Mouse (Mus musculus): ENCODE measurements around the gene Pigl. TPM values are rescaled to one million over a fixed set of nuclear protein-coding genes. Genes with fewer than 3 reads are reported as not detected.
A peak's percentile ranks its signal among the peaks of the same experiment; 100 is the strongest.
"Not testable (repeated sequence)": the region's sequence is repeated elsewhere in the genome, so short reads cannot be mapped to it uniquely, and the experiment has no call there.

Gene Pigl
- 1 to 10 TPM; 3.1 to 3.8 (median 3.3) TPM for total RNA-seq (2022)

DNA sequence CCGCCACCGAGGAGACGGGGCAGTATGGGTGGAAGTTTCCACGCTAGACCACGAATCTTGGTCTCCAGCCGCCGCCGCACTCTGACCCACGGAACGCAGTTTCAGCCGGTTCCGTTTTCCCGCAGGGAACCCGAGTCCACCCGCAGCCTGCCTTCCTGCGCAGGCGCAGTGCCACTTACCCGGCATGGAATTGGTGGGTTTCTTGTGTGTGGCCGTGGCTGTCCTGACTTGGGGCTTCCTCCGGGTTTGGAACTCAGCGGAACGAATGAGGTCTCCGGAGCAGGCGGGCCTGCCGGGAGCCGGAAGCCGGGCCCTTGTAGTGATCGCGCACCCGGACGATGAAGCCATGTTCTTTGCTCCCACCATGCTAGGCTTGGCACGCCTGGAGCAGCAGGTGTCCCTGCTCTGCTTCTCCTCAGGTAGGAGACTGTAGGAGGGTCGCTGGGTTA is at the start of gene Pigl, which contains the start of gene Ncor1:
Gene Pigl (plus strand): TSS at position 185 of the 449 bp plus-strand sequence.
Gene Ncor1 (minus strand): TSS at position 266 of the 449 bp plus-strand sequence.
- peak; percentile 83 for DNase-seq (ENCODE audit: low spot score)

DNA sequence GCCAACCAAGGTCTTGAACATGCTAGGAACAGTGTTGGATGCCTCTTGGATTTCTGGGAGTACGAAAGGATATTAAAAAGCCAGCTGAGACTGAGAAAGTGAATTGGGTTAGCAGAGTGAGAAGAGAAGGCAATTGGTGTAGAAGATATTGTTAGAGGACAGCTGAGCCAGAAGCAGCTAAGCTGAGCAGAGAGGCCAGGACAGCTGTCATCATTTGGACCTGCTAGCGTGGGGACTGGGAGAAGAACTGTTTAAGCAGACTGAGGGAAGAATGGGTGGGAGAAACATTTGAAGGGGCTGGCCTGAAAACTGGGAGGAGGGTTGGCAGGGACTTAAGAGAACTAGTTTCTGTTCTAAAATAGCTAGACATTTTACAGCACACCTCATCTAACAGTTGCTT is 49.4 kb upstream of the Pigl start:
- no peak for DNase-seq (ENCODE audit: low spot score)

DNA sequence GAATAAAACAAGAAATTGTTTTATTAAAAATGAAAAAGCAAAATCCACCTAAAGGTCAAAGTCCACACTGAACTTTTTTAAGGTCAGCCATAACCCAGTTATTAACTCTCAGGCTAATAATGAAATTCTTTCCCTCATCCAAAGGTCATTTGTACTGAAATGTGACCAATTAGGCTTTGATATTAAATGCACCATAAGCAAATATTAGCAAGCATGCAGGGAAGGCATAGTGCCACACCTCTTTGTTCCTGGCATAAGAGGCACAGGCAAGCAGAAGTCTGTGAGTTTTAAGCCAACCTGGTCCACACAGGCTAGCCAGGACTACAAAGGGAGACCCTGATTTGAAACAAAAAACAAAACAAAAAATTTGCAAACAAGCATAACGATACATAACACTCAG is 48.6 kb upstream of the Pigl start:
- no peak for DNase-seq (ENCODE audit: low spot score)

DNA sequence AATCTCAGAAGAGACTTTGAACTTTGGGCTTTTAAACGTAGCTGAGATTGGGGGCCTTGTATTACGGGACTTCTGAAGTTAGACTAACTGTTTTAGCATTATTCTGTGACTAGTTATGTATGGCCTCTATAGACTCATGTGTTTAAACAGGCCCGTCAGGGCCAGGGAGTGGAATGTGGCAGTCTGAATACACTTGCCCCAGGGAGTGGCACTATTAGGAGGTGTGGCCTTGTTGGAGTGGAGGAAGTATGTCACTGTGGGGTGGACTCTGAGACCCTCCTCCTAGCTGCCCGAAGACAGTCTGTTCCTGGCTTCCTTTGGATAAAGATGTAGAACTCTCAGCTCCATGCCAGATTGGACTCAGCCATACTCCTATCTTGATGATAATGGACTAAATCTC is 43.2 kb upstream of the Pigl start:
- no peak for DNase-seq (ENCODE audit: low spot score)

DNA sequence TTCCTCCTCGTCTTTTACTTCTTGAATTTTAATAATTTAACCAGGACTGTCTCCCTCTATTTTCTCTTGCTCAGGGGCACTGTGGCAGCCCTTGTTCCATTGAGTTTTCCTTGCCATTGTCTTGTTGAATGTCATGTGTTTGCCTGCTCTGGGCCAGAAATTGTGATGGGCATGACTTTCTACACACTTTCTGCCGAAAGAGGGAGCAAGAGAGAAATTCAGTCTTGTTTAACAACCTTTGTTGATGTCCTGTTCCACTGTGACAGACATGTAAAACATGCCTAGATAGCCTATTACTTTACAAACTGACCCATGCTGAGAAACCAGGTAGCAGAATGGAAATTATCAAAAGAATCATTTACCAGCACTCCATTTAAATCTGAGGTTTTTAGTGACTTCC is 33.7 kb upstream of the Pigl start:
- DNase-seq (ENCODE audit: low spot score): peak; percentile 7

DNA sequence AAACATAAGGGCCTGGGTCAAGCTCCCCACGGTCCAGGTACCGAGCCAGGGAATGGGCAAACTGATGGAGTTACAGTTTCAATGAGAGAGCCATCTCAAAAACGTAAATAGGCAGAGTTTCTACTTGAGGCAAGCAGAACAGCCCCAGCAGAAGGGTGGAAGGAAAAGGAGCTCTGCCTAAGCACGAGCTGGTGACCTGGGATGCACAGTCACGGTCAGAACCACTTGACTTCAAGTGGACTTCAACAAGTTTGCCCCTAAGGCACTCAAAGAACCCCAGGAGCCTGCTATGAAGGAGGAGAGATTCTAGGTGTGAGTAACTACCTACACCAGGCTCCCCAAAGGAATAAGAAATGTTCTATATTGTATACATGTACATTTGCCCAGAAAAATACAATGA is 32.0 kb upstream of the Pigl start:
- no peak for DNase-seq (ENCODE audit: low spot score)

DNA sequence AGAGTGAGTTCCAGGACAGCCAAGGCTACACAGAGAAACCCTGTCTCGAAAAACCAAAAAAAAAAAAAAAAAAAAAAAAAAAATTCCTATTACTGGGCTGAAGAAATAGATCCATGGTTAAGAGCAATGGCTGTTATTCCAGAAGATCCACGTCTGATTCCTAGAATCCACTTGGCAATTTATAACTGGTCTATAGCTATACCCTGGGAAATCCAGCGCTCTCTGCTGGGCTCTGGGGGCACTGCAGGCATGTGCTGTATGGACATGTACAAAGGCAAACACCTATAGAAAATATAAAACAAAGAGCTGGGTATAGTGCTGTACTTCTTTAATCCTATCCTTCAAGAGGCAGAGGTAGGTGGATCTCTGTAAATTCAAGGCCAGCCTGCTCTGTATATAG is 31.2 kb upstream of the Pigl start:
- DNase-seq (ENCODE audit: low spot score): no peak

DNA sequence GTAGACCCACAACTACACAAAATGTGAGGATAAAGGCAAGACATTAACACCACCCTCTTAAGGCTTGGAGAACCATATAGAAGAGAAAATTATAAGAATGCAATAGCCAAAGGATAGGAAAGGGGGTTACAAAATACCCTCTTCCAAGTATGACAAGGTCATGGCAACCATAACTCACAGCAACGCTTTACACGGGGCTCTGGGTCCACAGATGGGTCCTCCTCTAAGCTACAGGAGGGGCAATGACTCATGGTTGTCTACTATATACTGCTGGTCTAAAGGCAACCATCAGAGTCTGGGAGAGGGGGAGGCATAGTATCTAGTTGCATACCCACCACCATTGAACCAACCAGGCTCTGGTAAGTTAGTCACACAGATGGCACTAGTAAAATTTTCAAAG is 26.0 kb upstream of the Pigl start:
- no peak for DNase-seq (ENCODE audit: low spot score)

DNA sequence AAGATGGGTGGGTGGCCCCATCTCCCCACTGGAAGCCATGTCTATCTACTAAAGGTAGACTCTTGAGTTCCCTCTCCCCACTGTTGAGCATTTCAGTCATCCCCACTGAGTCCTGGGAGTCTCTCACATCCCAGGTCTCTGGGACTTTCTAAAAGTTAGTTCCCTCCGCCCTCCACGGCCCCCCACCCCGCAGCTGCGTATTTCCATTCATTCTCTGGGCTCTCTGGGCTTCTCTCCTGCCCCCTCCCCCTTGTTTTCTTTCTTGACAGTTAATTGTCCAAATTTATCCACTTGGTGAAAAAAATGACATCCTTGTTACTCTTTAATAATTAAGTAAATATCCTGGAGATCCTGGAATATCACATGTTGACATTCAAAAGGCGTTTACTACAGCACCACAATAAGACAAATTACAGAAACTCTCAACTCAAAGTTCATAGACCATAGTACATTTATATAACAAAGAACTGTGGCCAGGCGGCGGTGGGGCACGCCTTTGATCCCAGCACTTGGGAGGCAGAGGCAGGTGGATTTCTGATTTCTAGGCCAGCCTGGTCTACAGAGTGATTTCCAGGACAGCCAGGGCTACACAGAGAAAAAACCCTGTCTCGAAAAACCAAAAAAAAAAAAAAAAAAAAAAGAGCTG is 17.5 kb upstream of the Pigl start:
- no peak for DNase-seq (ENCODE audit: low spot score)

DNA sequence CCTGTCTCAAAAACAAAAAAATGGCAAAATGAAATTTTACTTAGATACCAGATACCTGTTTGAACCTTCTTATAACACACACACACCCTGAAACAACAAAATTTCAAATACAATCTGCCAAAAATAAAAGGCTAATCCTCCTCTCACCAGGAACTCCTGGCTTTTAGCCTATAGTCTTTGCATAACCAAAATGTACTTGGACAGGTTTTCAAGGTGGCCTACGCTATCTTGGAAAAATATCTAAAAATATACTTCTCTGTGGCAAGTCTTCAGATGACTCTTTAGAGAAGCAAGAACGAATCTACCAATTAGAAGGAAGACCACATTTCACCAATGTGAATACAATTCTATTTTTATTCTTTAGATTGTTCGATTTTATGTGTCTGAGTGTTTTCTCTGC is 12.5 kb upstream of the Pigl start:
- no peak for DNase-seq (ENCODE audit: low spot score)

DNA sequence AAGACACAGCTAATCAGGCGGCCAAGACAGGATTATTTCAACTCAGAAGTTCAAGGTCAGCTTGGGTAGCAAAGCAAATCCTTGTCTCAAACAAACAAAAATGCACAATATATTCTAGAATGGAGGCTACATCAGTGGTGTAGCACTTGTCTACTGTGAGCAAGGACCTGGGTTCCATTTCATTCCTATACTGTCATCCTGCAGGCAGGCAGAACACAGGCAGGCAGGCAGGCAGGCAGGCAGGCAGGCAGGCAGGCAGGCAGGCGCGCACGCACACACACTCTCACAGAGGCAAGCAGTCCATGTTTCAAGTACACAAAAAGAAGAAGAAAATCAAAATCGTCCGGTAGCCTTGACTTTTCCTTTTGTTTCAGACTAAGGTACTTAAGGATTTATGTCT is 9.3 kb upstream of the Pigl start:
- DNase-seq (ENCODE audit: low spot score): no peak

DNA sequence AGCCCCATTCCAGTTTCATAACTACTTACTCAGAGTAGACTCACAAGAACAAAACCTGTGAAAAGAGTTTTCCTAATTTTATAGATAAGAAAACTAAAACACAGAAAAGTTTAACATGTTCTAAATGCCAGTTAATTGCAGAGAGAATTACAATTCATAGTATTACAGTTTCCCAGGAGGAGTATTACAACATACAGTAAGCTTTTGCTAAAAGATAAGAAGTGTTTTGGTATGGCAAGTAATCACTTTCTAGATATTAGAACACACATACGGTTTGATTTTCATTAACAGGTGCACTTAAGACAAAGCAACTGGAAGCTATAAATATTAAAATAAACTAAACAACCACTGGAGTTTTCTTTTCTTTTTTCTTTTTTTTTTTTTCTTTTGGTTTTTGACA is 3.1 kb upstream of the Pigl start:
- no peak for DNase-seq (ENCODE audit: low spot score)

DNA sequence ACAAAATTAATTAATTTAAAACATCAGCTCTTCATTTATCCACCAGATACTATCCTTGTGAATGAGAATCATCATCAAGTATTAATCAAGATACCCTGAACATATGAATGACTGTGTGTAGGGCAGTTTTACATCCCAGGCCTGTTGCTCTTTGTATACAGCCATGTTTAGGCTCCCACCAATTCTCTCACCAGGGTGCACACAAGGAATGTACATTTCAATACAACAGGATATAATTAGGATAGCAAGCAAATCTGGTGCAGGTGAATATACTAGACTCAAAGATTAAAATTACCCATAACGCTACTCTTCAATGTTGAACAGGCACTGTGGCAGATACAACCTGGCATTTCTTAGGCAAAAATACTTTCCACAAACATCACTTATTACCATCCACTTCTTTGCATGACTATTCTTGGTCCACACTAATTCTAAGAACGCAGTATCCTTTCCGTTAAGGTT is 2.2 kb upstream of the Pigl start:
- DNase-seq (ENCODE audit: low spot score): no peak

DNA sequence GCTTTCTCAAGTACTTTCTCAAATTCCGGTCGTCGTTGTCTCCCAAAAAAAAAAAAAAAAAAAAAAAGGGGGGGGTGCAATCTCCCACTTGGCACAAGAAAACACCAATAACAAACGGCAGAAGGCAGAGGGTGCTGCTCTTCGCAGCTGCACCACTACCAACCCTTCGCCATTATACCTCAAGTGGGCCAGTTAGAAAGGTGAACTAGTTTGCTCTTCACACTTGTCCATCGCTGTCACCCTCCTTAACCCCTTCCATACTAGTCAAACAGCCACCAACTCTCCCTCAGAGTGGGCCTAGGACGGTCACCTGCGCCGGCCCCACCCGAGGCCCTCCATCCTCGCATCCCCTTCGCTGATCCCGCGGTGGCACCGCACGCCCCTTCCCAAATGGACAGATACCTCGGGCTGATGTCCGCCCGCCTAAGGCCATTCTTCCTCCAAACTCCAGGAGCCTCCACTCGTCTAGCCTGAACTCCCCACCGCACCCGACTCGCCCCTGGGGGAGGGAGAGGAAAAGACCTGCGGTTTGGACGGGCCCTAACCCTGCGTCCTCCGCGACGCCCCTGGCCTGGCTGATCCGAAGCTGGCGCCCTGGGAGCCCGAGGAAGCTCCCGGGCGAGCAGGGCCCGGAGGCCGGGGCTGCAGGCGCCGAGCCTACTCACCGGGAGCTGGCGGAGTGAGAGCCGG is 1.6 kb upstream of the Pigl start:
- peak; percentile 32 for DNase-seq (ENCODE audit: low spot score)

DNA sequence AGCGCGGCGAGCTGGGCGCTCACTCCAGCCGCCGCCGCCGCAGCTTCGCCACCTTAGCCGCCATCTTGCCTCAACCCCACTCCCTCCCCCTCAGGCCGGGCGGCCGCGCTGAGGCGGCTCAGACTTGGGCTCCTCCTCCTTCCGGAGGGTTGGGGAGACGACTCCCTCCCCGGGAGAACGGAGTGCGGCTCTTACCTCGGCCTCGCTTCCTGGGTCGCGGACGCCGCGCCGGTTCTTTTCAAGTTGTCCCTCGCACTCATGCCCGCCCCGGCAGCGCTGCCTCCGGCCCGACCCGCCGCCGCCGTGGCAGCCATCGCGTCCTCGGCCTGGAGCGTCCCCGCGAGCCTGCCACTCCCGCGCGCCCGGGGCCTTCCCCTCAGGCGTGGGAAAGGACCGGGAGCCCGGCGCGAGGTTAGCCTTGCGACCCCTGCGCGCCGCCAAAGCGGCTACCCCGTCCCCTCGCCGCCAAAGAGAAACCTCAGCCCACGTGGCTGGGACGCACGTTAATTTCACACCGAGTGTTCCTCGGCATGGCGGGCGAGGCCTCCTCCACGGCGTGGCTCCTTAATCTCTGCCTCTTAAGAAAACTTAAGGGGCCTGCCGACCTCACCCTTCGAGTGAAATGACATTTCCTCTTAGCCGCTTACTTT is 894 bp upstream of the Pigl start:
- DNase-seq (ENCODE audit: low spot score): peak; percentile 90

DNA sequence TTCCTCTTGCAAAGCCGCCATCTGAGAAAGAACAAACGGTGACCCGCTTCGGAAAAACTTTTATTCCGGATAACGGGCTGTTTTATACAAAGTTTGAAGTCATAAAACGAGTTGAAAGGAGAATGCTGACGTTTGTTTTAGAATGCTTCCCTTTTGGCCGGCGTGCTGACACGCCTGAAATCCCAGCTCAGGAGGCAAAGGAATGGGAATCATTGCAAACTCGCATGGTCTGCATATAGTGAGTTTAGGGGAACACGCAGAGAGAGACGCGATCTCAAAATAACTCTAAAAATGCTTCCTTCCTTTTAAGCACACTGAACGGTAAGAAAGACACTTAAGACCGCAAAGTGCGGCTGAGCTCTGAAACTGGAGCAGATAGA is 379 bp upstream of the Pigl start:
- DNase-seq (ENCODE audit: low spot score): peak; percentile 44

DNA sequence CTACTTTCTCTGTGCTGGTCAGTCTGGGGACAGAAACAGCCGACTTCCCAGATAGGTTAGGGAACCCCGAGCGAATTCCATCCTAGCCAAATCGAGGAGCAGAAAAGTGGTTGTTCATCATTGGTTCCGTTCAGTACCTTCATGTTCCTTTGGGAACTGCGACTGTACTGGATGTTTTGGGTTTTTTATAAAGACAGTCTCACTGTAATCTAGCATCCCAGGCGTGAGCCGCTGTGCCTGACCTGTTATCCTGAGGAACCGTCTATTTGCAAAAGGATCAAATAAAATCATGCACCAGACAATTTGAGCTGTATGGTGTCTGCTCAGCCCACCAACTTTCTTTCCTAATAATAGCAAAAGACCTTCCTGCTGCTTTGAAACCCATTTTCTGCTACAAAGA is 520 bp downstream of the Pigl start:
- no peak for DNase-seq (ENCODE audit: low spot score)

DNA sequence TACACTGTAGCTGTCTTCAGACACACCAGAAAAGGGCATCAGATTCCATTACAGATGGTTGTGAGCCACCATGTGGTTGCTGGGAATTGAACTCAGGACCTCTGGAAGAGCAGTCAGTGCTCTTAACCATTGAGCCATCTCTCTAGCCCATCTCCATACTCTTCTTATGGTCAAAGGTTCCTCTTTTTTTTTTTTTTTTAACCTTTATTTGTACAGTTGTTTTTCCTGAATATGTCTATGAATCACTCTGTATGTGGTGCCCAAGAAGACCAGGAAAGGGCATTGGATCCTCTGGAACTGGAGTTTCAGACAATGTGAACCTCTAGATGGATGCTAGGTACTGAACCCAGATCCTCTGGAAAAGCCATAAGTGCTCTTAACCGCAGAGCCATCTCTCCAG is 4.3 kb downstream of the Pigl start:
- DNase-seq (ENCODE audit: low spot score): not testable (repeated sequence)

DNA sequence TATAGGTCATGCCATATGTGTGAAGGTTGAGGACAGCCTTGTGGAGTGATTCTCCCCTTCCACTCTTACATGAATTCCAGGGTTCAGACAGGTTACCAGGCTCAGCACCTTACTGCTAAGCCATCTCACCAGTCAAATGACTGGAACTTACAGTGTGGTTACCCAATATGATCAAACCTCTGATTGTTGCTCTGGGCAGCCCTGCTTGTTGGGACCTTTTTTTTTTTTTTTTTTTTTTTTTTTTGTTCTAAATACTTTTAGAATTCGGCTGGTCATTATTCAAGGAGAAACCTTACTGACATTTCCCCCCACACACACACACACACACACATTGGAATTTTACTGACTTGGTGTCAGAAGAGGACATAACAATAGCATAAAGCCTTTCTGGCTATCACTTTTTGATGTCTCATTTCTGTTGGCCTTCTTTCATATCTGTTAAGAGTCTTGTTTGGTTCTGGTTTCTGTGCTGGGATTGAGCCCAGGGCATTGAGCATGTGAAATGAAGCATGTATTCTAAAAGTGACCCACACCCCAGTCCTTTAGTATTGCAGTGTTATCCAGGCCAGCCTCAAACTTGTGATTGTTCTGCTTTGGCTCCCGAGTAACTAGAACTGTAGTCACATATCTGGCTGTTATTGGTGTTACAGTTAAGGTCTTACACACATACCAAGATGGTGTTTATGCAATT is 5.1 kb downstream of the Pigl start:
- no peak for DNase-seq (ENCODE audit: low spot score)

DNA sequence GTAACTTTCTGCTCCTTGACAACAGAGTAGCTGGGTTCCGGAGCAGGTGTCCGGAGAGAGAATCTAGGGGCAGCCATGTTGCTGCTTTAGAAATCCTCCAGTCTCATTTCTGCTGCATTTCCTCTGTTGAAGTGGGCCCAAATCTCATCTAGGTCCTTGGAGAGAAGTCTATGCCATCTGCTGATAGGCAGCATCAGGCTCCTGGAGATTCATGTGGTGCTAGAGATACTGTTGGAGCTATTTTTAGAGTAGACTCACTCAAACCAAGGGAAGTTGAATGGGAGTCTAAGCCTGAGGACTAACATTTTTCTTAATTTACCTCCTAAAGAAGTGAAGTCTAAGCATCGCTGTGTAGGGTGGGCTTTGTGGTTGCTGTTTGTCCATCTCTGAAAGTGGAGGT is 6.4 kb downstream of the Pigl start:
- DNase-seq (ENCODE audit: low spot score): no peak

DNA sequence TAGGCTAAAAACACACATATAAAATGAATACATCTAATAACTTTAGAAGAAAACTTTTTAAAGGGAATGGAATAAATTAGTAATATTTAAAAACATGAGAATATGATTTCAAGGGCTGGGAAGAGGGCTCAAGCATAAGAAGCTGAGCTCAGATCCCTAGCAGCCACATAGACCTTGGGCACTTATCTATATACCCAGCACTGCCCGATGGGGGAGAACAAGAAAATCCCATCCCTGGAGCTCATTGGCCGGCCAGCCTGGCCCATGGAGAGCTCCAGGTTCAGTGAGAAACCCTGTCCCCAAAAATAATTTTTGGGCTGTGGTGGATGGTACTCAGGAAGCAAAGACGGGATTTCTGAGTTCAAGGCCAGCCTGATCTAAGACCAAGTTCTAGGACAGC is 7.6 kb downstream of the Pigl start:
- no peak for DNase-seq (ENCODE audit: low spot score)

DNA sequence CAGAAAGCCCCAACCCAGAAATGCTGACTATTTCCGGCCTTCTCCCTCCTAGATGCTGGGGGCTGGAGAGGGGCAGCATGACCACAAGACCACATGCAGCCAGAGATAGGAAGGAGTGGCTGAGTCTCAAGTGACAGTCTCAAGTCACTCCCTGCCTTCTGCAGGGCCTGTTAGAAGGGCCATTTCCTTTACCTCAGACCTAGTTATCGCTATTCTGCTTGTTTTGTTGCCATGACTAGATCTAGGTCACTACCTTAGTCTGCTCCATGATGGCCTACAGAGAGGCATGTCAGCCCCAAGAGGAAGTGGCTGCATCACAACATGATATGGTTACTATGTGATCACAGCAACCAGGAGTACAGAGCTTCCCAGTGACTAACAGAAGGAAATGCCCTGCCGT is 8.3 kb downstream of the Pigl start:
- DNase-seq (ENCODE audit: low spot score): no peak
